Mouse (Mus musculus) C3H10T1/2 (cell line): ENCODE results near the gene Stx19. TPM values are rescaled to one million over a fixed set of nuclear protein-coding genes. Genes with fewer than 3 reads are reported as not detected.

Experiments used
- polyA plus RNA-seq, 2 experiments: library from polyadenylated mRNA; unstranded; fragments of >200 nt; fragmentation: generic; extraction: Trizol; gene quantifications; one replicate each; pipeline ENCODE4 v1.2.1; 2012; ENCODE audit warnings: missing spikeins in 2 of 2

Stx19 gene
- under 1 TPM; 0.01 to 0.06 TPM for polyA plus RNA-seq

GRCm38 (mm10) chr16:62814491-62814890 lies at the start of gene Stx19:
Gene Stx19 (plus strand): TSS chr16:62814676.

GRCm38 (mm10) chr16:62786621-62787331 lies 27.7 kb upstream of the Stx19 start, which contains the start of gene Nsun3:
Gene Nsun3 (minus strand): TSS chr16:62786818.

GRCm38 (mm10) chr16:62846498-62847312 lies 32.2 kb downstream of the Stx19 start, which contains the start of gene Arl13b:
Gene Arl13b (minus strand): TSS chr16:62847040.

GRCm38 (mm10) chr16:62854191-62855068 lies 40.0 kb downstream of the Stx19 start, which contains the start of gene Pros1:
Gene Pros1 (plus strand): TSS chr16:62854307.

Other genes with a start within 250 kb of the Stx19 start
- gene Nsun3, start 27.9 kb upstream of the Stx19 start, polyA plus RNA-seq, result 1 to 10 TPM in 1 of 2 experiments, under 1 TPM in 1; 0.59 to 3.2 TPM
- 1 to 10 TPM in 1 of 2 experiments, under 1 TPM in 1; 0.33 to 3.7 TPM for gene Arl13b, start 32.4 kb downstream of the Stx19 start, polyA plus RNA-seq
- gene Pros1, start 39.6 kb downstream of the Stx19 start, polyA plus RNA-seq, result 10 to 100 TPM in 1 of 2 experiments, under 1 TPM in 1; 0.77 to 18.5 TPM